Mouse (Mus musculus): Measurements from ENCODE around the gene Rtp3.

Rtp3 gene

DNA sequence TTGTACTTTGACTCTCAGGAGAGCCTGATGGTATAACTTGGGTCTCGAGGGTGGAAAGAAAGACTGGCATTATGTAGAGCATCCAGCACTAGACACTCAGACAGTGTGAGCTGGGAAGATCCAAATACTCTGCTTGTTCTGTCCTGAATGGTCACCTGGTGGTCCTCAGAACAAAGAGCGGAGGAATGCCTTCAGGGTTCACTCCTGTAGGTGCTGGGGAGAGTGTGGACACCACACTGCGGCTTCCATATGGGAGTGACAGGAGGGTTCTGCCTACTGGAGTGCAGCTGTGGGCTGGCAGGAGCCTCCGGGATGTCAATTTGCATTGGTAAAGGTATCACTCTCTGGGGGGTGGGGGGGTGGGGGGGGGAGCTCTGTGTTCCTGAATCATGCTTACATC, 8.0 kb downstream of the Rtp3 start:
- 56% methylated on average over 4 of the region's 4 CpGs for WGBS

GRCm38 (mm10) chr9:110979411-110979810, 11.0 kb downstream of the Rtp3 start:
- 95% methylated on average over 11 of the region's 11 CpGs for WGBS

GRCm38 (mm10) chr9:110965910-110966231, 24.5 kb downstream of the Rtp3 start:
- 67% methylated on average over 2 of the region's 2 CpGs for WGBS

DNA sequence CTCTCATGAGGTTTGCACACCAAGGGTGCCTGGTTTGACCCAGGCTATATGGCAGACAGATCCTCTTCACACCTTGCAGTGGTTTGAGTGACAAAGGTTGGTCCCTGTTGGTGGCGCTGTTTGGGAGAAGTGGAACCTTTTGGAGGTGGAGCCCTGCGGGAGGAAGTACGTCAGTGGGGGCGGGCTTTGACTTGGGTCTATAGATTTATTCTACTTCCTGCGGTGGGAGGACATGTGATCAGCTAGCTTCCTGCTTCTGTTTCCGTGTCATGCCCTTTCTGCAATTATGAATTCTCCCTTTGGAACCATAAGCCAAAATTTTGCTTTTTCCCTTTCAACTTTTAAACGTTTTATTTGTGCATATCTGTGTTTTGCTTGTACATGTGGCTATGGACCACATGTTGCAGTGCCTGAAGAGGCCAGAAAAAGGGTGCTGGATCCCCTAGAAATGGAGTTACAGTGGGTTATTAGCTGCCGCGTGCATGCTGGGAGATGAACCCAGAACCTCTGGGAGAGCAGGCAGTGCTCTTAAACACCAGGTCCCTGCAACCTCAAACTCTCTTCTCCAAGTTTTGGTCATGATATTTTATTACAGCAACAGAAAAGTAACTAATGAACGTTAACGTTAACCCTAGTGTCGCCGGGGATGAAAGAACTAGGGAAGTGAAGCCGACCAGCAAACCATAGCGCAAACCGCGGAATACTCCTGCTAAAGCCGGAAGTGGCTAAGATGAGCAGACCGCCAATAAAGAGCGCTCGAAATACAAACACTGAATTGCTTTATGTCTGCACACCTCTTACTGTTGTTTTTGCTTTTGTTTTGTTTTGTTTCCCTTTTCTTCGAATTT, 25.1 kb downstream of the Rtp3 start:
- 91% methylated on average over 22 of the region's 22 CpGs for WGBS

DNA sequence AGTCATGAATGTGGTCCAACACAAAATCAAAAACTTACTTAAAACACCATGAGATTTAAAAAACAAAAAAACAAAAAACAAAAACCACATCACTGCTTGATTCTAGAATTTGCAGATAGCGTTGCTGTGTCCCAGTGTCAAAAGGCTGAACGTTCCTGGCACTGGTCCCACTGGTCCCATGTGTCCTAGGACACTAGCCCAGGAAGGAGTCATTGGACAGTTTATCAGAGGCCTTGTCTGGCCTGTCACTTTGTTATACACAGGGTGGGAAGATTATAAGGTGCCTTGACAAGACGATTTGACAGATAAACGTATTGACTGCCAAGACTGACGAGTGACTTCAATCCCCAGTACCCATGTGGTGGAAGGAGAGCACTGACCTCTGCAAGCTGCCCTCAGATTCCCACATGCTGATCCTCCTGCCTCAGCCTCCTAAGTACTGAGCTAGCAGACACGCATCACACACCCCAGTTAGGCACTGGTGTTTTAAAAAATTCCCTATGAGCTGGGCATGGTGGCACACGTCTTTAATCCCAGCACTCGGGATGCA, 26.7 kb downstream of the Rtp3 start:
- WGBS, result 93% methylated on average over 8 of the region's 8 CpGs

GRCm38 (mm10) chr9:110961386-110961785, 29.0 kb downstream of the Rtp3 start:
- 98% methylated on average over 8 of the region's 8 CpGs for whole genome bisulfite sequencing

- 88% methylated on average over 13 of the region's 13 CpGs for WGBS
Observed at GRCm38 (mm10) chr9:110960230-110961149, 29.9 kb downstream of the Rtp3 start.

DNA sequence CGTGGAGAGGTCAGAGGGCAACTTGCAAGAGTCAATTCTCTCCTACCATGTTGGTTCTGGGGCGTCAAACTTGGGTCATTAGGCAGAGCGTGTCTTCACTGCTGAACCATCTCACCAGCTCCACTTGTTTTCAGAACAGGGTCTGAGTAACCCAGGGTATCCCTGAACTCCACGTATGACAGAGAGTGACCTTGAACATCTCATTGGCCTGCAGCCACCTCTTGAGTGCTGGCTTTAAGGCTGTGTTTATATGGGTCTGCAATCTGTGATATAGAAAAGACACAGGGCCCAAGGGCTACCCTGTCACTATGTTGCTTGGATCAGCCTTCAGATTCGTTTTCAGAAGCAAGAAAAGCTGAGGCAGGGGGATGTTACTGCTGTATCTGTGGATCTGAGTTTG, 30.7 kb downstream of the Rtp3 start:
- WGBS, result 91% methylated on average over 5 of the region's 5 CpGs

- WGBS, result 89% methylated on average over 6 of the region's 6 CpGs
Observed at GRCm38 (mm10) chr9:110955962-110956361, 34.4 kb downstream of the Rtp3 start.

DNA sequence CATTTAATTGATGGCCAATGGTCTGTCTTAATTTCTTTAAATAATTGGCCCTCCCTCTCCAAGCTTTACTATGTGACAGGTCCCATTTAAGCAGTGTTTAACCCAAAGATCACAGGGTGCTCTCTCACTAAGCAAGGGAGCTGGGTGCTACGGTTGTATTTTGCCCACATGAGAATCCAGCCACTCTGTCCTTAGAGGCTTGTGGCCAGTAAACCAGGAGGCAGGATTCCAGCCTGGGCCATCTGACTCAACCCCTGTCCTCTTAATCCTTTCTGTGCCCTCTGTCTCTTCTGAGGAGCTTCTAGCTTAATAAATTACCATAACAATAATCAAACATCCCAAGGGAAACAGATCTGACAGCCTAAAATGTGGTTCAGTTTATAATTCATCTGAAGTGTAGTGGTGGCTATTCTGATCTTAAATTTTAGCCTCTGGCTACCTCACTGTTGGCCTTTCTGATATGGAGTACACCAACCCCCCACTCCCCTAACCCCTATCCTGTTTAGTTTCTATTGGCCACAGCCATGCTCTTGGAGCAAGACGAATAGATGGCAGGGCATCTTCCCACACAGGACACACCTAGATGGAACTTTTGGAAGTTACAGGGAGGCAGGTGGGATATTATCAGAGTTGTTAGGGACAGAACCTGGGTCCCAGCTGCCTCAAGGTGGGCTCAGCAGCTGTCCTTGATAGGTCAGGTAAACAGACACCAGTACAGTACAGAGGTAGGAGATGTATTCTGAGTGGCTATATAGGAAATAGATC, 35.5 kb downstream of the Rtp3 start:
- 51% methylated on average over 2 of the region's 2 CpGs for WGBS

DNA sequence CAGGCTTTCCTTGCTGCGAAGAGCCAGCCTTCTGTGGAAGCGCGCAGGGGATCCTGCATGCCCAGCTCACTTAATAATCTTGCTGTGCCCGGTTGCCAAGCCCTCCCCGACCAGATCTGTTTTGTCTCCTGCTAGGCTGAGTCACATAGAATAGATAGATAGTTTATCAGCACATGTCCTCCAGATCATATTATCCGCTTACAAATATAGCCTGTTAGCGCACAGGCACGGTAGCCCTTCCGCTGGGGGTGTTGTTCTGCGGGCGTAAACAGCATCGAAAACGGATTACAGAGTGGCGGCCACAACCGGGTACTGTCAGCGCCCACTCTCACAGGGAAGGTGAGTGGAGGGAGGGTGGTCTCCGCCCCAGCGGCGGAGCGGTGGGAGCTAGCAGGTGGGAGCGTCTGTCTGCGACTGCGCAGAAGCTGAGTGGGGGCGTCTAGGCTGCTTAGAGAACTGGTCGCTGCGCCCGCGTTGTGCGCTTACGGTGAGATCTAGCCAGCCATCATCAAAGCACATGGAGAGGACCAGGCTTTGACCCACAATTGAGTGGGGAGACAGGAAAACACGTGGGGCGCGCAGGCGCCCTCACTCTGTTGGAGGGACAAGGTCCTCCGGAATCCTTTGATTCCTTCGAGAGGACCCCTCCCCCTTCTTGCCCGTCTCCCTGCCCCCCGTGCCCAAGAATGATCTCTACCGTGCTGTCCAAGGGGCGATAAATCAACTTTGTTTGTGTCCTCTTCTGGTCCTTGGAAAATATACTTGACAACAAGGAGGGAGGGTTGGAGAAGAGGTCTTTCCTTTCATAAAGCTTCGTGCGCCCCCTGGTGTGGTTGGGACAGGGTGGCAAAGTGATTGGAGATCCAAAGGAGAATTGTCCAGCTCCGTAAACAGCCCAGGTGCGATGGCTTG, 36.6 kb downstream of the Rtp3 start:
- WGBS, result under 1% methylated on average over 44 of the region's 44 CpGs

DNA sequence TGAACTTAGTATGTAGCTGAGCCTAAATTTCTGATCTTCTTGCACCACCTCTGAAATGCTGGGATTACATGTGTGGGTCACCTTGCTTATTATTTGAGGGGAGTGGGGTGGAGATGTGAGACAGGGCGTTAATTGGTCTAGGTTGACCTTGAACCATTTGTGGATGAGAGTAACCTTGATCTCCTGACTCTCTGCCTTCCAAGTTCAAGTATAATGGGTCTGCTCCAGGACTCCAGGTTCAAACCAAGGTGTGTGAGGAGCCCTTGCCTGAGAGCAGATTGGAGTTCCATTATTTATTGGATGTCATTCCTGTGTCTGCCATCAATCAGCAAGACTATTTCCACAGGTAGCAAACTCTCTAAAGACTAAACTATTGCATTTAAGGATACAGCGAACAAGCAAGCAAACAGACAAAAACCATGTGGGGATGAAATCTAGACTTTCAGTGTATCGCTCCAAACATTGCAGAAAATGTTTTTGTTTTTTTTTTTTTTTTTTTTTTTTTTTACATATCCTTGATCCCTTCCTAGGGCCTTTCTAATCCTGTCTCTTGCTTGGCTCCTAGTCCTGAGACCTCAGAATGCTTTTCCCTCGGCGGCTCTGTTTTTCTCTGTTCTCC, 37.3 kb downstream of the Rtp3 start:
- WGBS, result 36% methylated on average over 5 of the region's 5 CpGs

DNA sequence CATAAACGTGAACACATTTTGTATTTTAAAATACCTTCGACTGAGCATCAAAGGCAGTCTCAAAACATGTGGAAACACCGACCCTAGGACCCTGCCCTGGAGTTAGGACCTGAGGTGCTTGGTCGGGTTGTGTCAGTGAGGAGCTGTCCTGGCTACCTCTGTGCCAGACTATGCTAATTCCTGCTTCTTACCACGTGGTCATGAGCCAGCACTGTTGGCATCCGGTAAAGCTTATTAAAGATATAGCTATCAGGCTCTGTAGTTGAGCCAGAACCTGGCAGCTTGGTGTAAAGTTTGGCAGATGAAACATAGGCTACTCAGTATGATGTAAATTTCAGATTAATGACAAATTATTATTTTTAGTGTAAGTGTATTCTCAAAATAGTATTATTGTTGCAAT, 38.0 kb downstream of the Rtp3 start:
- 61% methylated on average over 6 of the region's 6 CpGs for WGBS

- WGBS, result 96% methylated on average over 13 of the region's 13 CpGs
Observed at GRCm38 (mm10) chr9:110951866-110952265, 38.5 kb downstream of the Rtp3 start.

GRCm38 (mm10) chr9:110951397-110951796, 39.0 kb downstream of the Rtp3 start, which contains the start of gene Lrrc2:
Gene Lrrc2 (plus strand): TSS chr9:110951545.
- 93% methylated on average over 11 of the region's 11 CpGs for WGBS

GRCm38 (mm10) chr9:110950109-110950508, 40.3 kb downstream of the Rtp3 start:
- WGBS, result 98% methylated on average over 3 of the region's 3 CpGs

GRCm38 (mm10) chr9:110948813-110949310, 41.5 kb downstream of the Rtp3 start:
- WGBS, result 79% methylated on average over 8 of the region's 8 CpGs

- WGBS, result 84% methylated on average over 6 of the region's 6 CpGs
Observed at GRCm38 (mm10) chr9:110947900-110948299, 42.5 kb downstream of the Rtp3 start.

GRCm38 (mm10) chr9:110947261-110947661, 43.1 kb downstream of the Rtp3 start:
- 69% methylated on average over 6 of the region's 6 CpGs for WGBS

DNA sequence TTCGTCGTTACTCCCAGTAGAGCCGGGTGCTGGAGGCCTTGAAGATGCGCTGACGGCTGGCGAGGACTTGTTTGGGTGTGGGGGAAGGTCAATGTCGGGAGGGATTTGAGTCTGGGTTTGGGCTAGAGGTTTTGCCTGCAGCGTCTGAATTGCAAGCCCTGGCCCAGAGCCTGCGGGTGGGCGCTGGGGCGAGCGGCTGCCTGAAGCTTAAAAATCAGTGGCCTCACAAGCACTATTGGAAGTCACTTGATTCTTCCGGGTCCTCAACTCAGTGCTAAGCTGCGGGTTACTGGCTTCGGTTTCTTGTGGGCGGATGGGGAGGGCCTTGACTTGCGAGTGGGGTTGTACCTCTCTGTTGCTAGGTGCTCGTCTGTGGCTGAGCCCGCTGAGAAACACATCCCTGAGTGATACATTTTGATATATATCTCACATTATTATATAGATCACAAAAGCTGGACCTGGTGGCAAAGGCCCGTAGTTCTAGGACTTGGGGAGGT, 43.8 kb downstream of the Rtp3 start:
- WGBS, result 61% methylated on average over 20 of the region's 20 CpGs
